Mouse (Mus musculus) kidney, adult 2 months (tissue): ENCODE results near the gene Mapre3. TPM values are rescaled to one million over a fixed set of nuclear protein-coding genes. Genes with fewer than 3 reads are reported as not detected.

Source experiments
- DNase-seq: peaks from one replicate; pipeline ENCODE4 v3.0.0; 2021
- H3K27ac ChIP-seq: fragments of 200-500 bp; 2 replicates; pipeline ENCODE4 v1.5.1; 2012; ENCODE audit warnings: low read depth, low read length, control low read depth, inconsistent platforms; ENCODE audit not compliant: insufficient read depth
- H3K27me3 ChIP-seq: fragments of 200-500 bp; replicated peaks from 2 replicates; pipeline ENCODE4 v1.6.1; 2012; ENCODE audit warnings: mild to moderate bottlenecking, moderate library complexity, low read length, inconsistent platforms; ENCODE audit not compliant: control insufficient read depth, insufficient read depth
- H3K36me3 ChIP-seq: fragments of 200-500 bp; 2 replicates; pipeline ENCODE4 v1.6.1; 2012; ENCODE audit warnings: mild to moderate bottlenecking, moderate library complexity, low read length, inconsistent platforms; ENCODE audit not compliant: control insufficient read depth, insufficient read depth
- H3K4me1 ChIP-seq: fragments of 200-500 bp; 2 replicates; pipeline ENCODE4 v1.6.1; 2011; ENCODE audit warnings: low read length; ENCODE audit not compliant: control insufficient read depth, insufficient read depth
- H3K4me3 ChIP-seq: fragments of 200-500 bp; 2 replicates; pipeline ENCODE4 v1.5.1; 2011; ENCODE audit warnings: mild to moderate bottlenecking, low read depth, low read length, control low read depth; ENCODE audit not compliant: insufficient read depth
- CTCF ChIP-seq: fragments of 200-500 bp; conservative IDR thresholded peaks from 2 replicates; pipeline ENCODE4 v1.5.1; 2011; ENCODE audit warnings: low read depth, mild to moderate bottlenecking, control low read depth, low read length, moderate library complexity, mixed read lengths; ENCODE audit not compliant: insufficient read depth, insufficient read length
- POLR2A ChIP-seq: fragments of 200-500 bp; IDR thresholded peaks from one replicate; pipeline ENCODE4 v1.6.1; 2011; ENCODE audit warnings: low read depth, low read length, control low read depth
- WGBS: fragments of 180-500 bp; shearing (Covaris S2); methylation state at CpG from one replicate; pipeline ENCODE4 v1.1.7; 2018; 5-methylcytosine and 5-hydroxymethylcytosine counted together
- polyA plus RNA-seq: library from polyadenylated mRNA; depleted of rRNA; stranded (reverse); fragments of >200 nt; gene quantifications from 2 replicates; pipeline ENCODE4 v1.2.3, GENCODE M21; 2012

Gene Mapre3
- polyA plus RNA-seq, 1 experiment: 44.3 TPM

GRCm38 (mm10) chr5:30901860-30902259, 87.4 kb downstream of the Mapre3 start:
- Histone ChIP-seq H3K27me3 (no peaks in the 10 kb centered on the region), H3K36me3 (no peaks in the 10 kb centered on the region; the same call in 1 of the 2 replicates), H3K27ac (no peak overlapping the region), H3K4me1 (peaks cover 5% of the 10 kb centered on the region; the same call in 1 of the 2 replicates), H3K4me3 (no peak overlapping the region)
- peak; percentile 64 for DNase-seq
- WGBS: 73% methylated on average over 5 of the region's 5 CpGs
- TF ChIP-seq CTCF (no peak), POLR2A (no peak)

DNA sequence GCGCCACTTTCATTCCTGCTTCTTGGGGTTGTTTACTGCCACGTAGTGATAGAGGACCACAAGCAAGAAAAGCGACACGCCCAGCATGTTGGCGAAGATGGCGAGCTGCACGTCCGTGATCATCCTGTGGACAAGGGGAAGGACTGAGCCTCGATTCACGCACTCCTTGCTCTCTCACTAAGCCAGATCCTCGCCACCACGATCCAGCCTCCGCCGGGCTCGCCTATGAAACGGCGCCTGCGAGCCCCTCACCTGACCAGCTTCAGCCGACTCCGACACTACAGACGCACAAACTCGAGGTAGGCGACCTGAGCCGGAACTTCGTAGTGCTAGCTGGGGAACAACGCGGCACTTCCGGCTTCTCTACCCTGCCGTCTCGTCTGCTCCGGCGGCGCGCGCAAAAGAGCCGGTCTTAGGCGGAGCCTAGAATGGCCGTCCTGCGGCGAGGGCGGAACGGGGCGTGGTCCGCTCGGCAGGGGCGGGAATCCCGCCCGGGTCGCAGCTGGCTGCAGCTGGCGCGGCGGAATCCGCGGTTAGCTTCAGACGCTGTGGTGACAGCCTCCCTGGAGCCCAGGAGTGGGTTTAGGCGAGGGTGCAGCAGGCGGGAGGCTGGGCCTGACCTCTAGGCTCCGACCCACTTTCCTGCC, 93.1 kb downstream of the Mapre3 start, which contains the start of gene Ost4:
Gene Ost4, minus strand, starts transcription at position 376 of the 647 bp plus-strand sequence.
- Histone ChIP-seq H3K4me3 (peak within 1 kb of the TSS; percentile 74), H3K36me3 (no peaks in the 10 kb centered on the region), H3K4me1 (peaks cover 36% of the 10 kb centered on the region), H3K27me3 (no peaks in the 10 kb centered on the region), H3K27ac (peak within 1 kb of the TSS; percentile 90)
- under 1% methylated on average over 58 of the region's 58 CpGs for WGBS
- peak; percentile 99 for DNase-seq
- TF ChIP-seq POLR2A (no peak), CTCF (no peak)

DNA sequence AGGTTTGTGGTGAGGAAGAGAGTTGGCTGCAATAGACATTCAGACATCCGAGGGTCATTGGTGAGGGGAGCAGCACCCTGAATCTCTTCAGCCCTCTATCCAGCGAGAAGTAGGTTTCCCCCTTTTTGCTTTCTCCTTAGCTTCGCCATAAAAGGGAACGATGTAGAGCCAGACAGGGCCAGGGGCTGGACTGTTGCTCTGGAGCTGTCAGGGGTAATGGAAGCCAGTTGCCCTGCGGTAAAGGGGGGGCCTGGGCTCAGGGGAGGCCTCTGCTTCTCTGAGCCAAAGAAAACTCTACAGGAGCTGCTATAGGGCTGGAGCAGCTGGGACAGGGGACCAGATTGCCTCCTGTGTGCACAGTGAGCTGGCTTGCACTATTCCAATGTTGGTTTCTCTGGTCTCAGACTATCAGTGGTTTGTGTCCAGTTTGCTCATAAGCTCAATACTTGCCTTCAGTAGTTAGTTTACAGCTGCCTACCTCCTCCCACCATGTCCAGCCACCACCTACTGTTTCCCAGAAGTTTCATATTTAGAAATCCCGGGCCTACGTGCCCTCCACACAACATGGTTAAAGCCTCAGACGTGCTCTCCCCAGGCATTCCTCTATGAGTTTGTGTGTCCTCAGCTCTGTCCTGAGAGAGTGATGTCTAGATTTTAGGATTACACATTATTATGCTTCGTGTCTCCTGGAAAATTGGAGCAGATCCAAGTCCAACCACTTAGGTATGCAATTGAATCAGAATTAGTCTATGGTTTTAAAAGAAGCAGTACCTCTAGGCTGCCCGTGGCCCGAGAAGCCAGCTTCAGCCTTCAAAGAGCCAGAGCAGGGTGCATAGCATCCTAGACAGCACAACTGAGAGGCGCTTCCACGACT, 94.2 kb downstream of the Mapre3 start:
- Histone ChIP-seq H3K4me1 (peaks cover 36% of the 10 kb centered on the region), H3K27me3 (no peaks in the 10 kb centered on the region), H3K4me3 (peak overlapping the region; percentile 74), H3K36me3 (no peaks in the 10 kb centered on the region), H3K27ac (peak overlapping the region; percentile 90)
- 23% methylated on average over 13 of the region's 13 CpGs for WGBS
- TF ChIP-seq CTCF (no peak), POLR2A (no peak)
- DNase-seq: peak; percentile 61

GRCm38 (mm10) chr5:30909300-30909659, 94.8 kb downstream of the Mapre3 start:
- TF ChIP-seq POLR2A (no peak), CTCF (no peak)
- WGBS: 14% methylated on average over 7 of the region's 7 CpGs
- peak overlapping the region; percentile 90 for H3K27ac ChIP-seq
- peaks cover 36% of the 10 kb centered on the region for H3K4me1 ChIP-seq
- no peaks in the 10 kb centered on the region for H3K27me3 ChIP-seq
- H3K4me3 ChIP-seq: no peak overlapping the region
- H3K36me3 ChIP-seq: no peaks in the 10 kb centered on the region
- peak; percentile 94 for DNase-seq

GRCm38 (mm10) chr5:30909863-30910262, 95.4 kb downstream of the Mapre3 start:
- WGBS: 82% methylated on average over 7 of the region's 7 CpGs
- H3K27ac ChIP-seq: peak overlapping the region; percentile 90
- no peaks in the 10 kb centered on the region for H3K36me3 ChIP-seq
- peaks cover 36% of the 10 kb centered on the region for H3K4me1 ChIP-seq
- no peak overlapping the region for H3K4me3 ChIP-seq
- DNase-seq: no peak
- TF ChIP-seq POLR2A (no peak), CTCF (no peak)
- no peaks in the 10 kb centered on the region for H3K27me3 ChIP-seq

- peak; percentile 63 for DNase-seq
- Histone ChIP-seq H3K27me3 (no peaks in the 10 kb centered on the region), H3K27ac (peak overlapping the region; percentile 34; the same call in 1 of the 2 replicates), H3K4me1 (peaks cover 39% of the 10 kb centered on the region), H3K36me3 (no peaks in the 10 kb centered on the region), H3K4me3 (no peak overlapping the region)
- TF ChIP-seq CTCF (no peak), POLR2A (no peak)
These were observed 96.0 kb downstream of the Mapre3 start for GRCm38 (mm10) chr5:30910481-30910880.

- no peak for DNase-seq
- no peak overlapping the region for H3K4me3 ChIP-seq
- TF ChIP-seq POLR2A: no peak
- no peak for TF ChIP-seq CTCF
These were observed 97.7 kb downstream of the Mapre3 start for GRCm38 (mm10) chr5:30912156-30912555.

More at GRCm38 (mm10) chr5:30912156-30912555, 97.7 kb downstream of the Mapre3 start:
- Histone ChIP-seq H3K4me1 (peaks cover 42% of the 10 kb centered on the region), H3K36me3 (no peaks in the 10 kb centered on the region), H3K27me3 (no peaks in the 10 kb centered on the region), H3K27ac (peak overlapping the region; percentile 1; the same call in 1 of the 2 replicates)
- 66% methylated on average over 5 of the region's 5 CpGs for WGBS
